Mouse (Mus musculus): ENCODE results near the gene Setdb1. TPM values are rescaled to one million over a fixed set of nuclear protein-coding genes. Genes with fewer than 3 reads are reported as not detected.

The Setdb1 gene
- total and polyA plus RNA-seq, 2 experiments from 2014 or later = 28.4 to 44.4 TPM

- Histone ChIP-seq H3K4me2 (ENCODE audit: low read depth, low read length, poor library complexity, severe bottlenecking) (no peak overlapping the region), H3K36me3 (ENCODE audit: insufficient read depth, low read length) (peaks cover 8% of the 10 kb centered on the region; the same call in 1 of the 2 replicates), H3K4me1 (ENCODE audit: insufficient read depth, low read length) (peaks cover 9% of the 10 kb centered on the region; the same call in 1 of the 2 replicates), H3K27me3 (ENCODE audit: insufficient read depth, low read length) (no peaks in the 10 kb centered on the region), H3K4me3 (ENCODE audit: low read depth, low read length) (no peak overlapping the region), H3K9ac (replicated peaks; ENCODE audit: low read length, poor library complexity, severe bottlenecking) (no peak overlapping the region), H3K27ac (ENCODE audit: low read depth, low read length) (no peak overlapping the region), H3K9me3 (ENCODE audit: low read length) (no peaks in the 10 kb centered on the region)
- TF ChIP-seq CTCF (IDR thresholded peaks at IDR 0.05) = no peak
- no peak for ATAC-seq (ENCODE audit: low FRiP score)
- DNase-seq (ENCODE audit: low spot score) = no peak
- WGBS = 96% methylated on average over 5 of the region's 5 CpGs
Observed at GRCm38 (mm10) chr3:95285390-95285789, 71.6 kb downstream of the Setdb1 start.

GRCm38 (mm10) chr3:95284501-95285281 is 72.3 kb downstream of the Setdb1 start:
- ATAC-seq (ENCODE audit: low FRiP score) = no peak
- H3K9ac ChIP-seq (replicated peaks; ENCODE audit: low read length, poor library complexity, severe bottlenecking) = 0 out of 2 replicates have a peak overlapping the region, but pooled peaks have one; percentile 4
- peak overlapping the region; percentile 93; the same call in 1 of the 2 replicates for H3K4me2 ChIP-seq (ENCODE audit: low read depth, low read length, poor library complexity, severe bottlenecking)

GRCm38 (mm10) chr3:95284062-95284461 is 72.9 kb downstream of the Setdb1 start:
- Histone ChIP-seq H3K27me3 (ENCODE audit: insufficient read depth, low read length) (no peaks in the 10 kb centered on the region), H3K4me2 (ENCODE audit: low read depth, low read length, poor library complexity, severe bottlenecking) (peak overlapping the region; percentile 93), H3K4me3 (ENCODE audit: low read depth, low read length) (peak overlapping the region; percentile 73), H3K27ac (ENCODE audit: low read depth, low read length) (peak overlapping the region; percentile 87; the same call in 1 of the 2 replicates), H3K36me3 (ENCODE audit: insufficient read depth, low read length) (peaks cover 8% of the 10 kb centered on the region; the same call in 1 of the 2 replicates), H3K4me1 (ENCODE audit: insufficient read depth, low read length) (peaks cover 9% of the 10 kb centered on the region; the same call in 1 of the 2 replicates), H3K9ac (replicated peaks; ENCODE audit: low read length, poor library complexity, severe bottlenecking) (peak overlapping the region; percentile 80; the same call in 1 of the 2 replicates), H3K9me3 (ENCODE audit: low read length) (no peaks in the 10 kb centered on the region)
- TF ChIP-seq CTCF (IDR thresholded peaks at IDR 0.05) = no peak
- DNase-seq (ENCODE audit: low spot score) (no peak), ATAC-seq (ENCODE audit: low FRiP score) (no peak)
- WGBS = 10% methylated on average over 1 of the region's 1 CpGs

More at GRCm38 (mm10) chr3:95284501-95285281, 72.3 kb downstream of the Setdb1 start:
- H3K9me3 ChIP-seq (ENCODE audit: low read length) = no peaks in the 10 kb centered on the region
- H3K4me3 ChIP-seq (ENCODE audit: low read depth, low read length) = no peak overlapping the region
- H3K36me3 ChIP-seq (ENCODE audit: insufficient read depth, low read length) = peaks cover 8% of the 10 kb centered on the region; the same call in 1 of the 2 replicates
- H3K27ac ChIP-seq (ENCODE audit: low read depth, low read length) = no peak overlapping the region
- WGBS = 90% methylated on average over 12 of the region's 12 CpGs
- TF ChIP-seq CTCF (IDR thresholded peaks at IDR 0.05) = no peak
- H3K4me1 ChIP-seq (ENCODE audit: insufficient read depth, low read length) = peaks cover 9% of the 10 kb centered on the region; the same call in 1 of the 2 replicates
- H3K27me3 ChIP-seq (ENCODE audit: insufficient read depth, low read length) = no peaks in the 10 kb centered on the region
- DNase-seq (ENCODE audit: low spot score) = no peak

GRCm38 (mm10) chr3:95283589-95283941 is 73.4 kb downstream of the Setdb1 start:
- peak overlapping the region; percentile 73 for H3K4me3 ChIP-seq (ENCODE audit: low read depth, low read length)
- H3K4me2 ChIP-seq (ENCODE audit: low read depth, low read length, poor library complexity, severe bottlenecking) = peak overlapping the region; percentile 93
- H3K36me3 ChIP-seq (ENCODE audit: insufficient read depth, low read length) = peaks cover 7% of the 10 kb centered on the region; the same call in 1 of the 2 replicates
- H3K27ac ChIP-seq (ENCODE audit: low read depth, low read length) = peak overlapping the region; percentile 87
- peaks cover 9% of the 10 kb centered on the region; the same call in 1 of the 2 replicates for H3K4me1 ChIP-seq (ENCODE audit: insufficient read depth, low read length)
- 1% methylated on average over 7 of the region's 7 CpGs for WGBS
- TF ChIP-seq CTCF (IDR thresholded peaks at IDR 0.05) = no peak
- H3K9me3 ChIP-seq (ENCODE audit: low read length) = no peaks in the 10 kb centered on the region
- H3K9ac ChIP-seq (replicated peaks; ENCODE audit: low read length, poor library complexity, severe bottlenecking) = peak overlapping the region; percentile 80
- DNase-seq (ENCODE audit: low spot score) = no peak
- no peak for ATAC-seq (ENCODE audit: low FRiP score)
- no peaks in the 10 kb centered on the region for H3K27me3 ChIP-seq (ENCODE audit: insufficient read depth, low read length)

GRCm38 (mm10) chr3:95282865-95283588 is 74.0 kb downstream of the Setdb1 start:
- Histone ChIP-seq H3K9ac (replicated peaks; ENCODE audit: low read length, poor library complexity, severe bottlenecking) (peak overlapping the region; percentile 80), H3K9me3 (ENCODE audit: low read length) (no peaks in the 10 kb centered on the region), H3K4me2 (ENCODE audit: low read depth, low read length, poor library complexity, severe bottlenecking) (peak overlapping the region; percentile 93), H3K4me1 (ENCODE audit: insufficient read depth, low read length) (peaks cover 9% of the 10 kb centered on the region; the same call in 1 of the 2 replicates), H3K27ac (ENCODE audit: low read depth, low read length) (peak overlapping the region; percentile 87), H3K27me3 (ENCODE audit: insufficient read depth, low read length) (no peaks in the 10 kb centered on the region), H3K4me3 (ENCODE audit: low read depth, low read length) (peak overlapping the region; percentile 73), H3K36me3 (ENCODE audit: insufficient read depth, low read length) (peaks cover 3% of the 10 kb centered on the region; the same call in 1 of the 2 replicates)
- TF ChIP-seq CTCF (IDR thresholded peaks at IDR 0.05) = peak; percentile 55
- ATAC-seq (ENCODE audit: low FRiP score) (peak; percentile 55), DNase-seq (ENCODE audit: low spot score) (peak; percentile 88)
- WGBS = under 1% methylated on average over 51 of the region's 51 CpGs
